Mouse (Mus musculus): ENCODE data around the gene Arfip1. TPM values are rescaled to one million over a fixed set of nuclear protein-coding genes. Genes with fewer than 3 reads are reported as not detected.
A peak's percentile ranks its signal among the peaks of the same experiment; 100 is the strongest.

Gene Arfip1
- 10 to 100 TPM; 60.6 to 61.2 TPM for total RNA-seq (2021)
- long read RNA-seq, experiment 1, transcript Arfip1-201 (8 exons, 2,799 nt), result major isoform, 7 of 12 reads
- long read RNA-seq, experiment 1, partial matches to known transcripts, result 0 of 12 reads
- long read RNA-seq, experiment 1, other reads (novel, unspliced or antisense), result 2 of 12 reads
- long read RNA-seq, experiment 2, transcript Arfip1-203 (9 exons, 1,343 nt), result minor isoform, 13 of 50 reads
- long read RNA-seq, experiment 2, transcript Arfip1-201 (8 exons, 2,799 nt), result major isoform, 14 of 50 reads
- long read RNA-seq, experiment 2, partial matches to known transcripts, result 8 of 50 reads
- long read RNA-seq, experiment 2, other reads (novel, unspliced or antisense), result 13 of 50 reads

GRCm38 (mm10) chr3:84582023-84582912 lies at the start of gene Arfip1:
TSS of gene Arfip1 (minus strand) at chr3:84582625.
- peak; percentile 99 for DNase-seq (ENCODE audit: low spot score in 2 of 2)

- no peak for DNase-seq (ENCODE audit: low spot score in 2 of 2)
Observed at GRCm38 (mm10) chr3:84631586-84631985, 49.2 kb upstream of the Arfip1 start.

GRCm38 (mm10) chr3:84622026-84622425 lies 39.6 kb upstream of the Arfip1 start:
- DNase-seq (ENCODE audit: low spot score in 2 of 2), result no peak

- no peak for DNase-seq (ENCODE audit: low spot score in 2 of 2)
Observed at GRCm38 (mm10) chr3:84619725-84620124, 37.3 kb upstream of the Arfip1 start.

DNA sequence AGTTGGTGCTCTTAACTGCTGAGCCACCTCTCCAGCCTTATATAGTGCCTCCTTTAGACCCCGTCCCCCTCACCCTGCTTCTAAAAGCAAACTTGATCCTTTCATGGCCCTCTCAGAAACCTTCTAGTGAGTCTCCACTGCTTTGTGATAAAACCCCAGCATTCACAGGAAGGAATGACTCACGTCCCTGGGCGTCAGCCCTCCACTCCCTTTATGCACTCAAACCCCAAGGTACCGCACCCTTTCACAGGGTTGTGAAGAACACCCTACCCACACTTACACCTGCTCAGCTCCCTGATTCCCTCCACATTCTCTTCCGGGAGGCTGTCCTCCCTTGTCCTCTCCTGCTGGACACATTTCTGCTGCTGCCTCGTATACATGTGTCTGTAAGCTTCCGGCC lies 36.6 kb upstream of the Arfip1 start:
- no peak for DNase-seq (ENCODE audit: low spot score in 2 of 2)

DNA sequence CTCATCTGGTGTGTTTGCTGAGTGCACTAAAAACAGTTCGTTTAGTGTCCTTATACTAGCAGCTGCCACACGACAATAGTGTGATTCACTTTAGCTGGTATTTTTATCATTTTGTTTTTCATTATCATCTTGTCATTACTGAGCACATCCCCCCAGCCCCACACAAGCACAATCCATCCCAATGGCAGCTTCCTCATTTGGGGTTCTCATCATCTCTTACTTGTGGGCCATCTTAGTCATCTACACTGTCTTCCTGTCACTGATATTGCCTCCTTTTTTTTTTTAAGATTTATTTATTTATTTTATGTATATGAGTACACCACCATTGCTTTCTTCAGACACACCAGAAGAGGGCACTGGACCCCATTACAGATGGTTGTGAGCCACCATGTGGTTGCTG lies 36.2 kb upstream of the Arfip1 start:
- no peak for DNase-seq (ENCODE audit: low spot score in 2 of 2)

- DNase-seq (ENCODE audit: low spot score in 2 of 2), result no peak
Observed at GRCm38 (mm10) chr3:84615856-84616225, 33.4 kb upstream of the Arfip1 start.

DNA sequence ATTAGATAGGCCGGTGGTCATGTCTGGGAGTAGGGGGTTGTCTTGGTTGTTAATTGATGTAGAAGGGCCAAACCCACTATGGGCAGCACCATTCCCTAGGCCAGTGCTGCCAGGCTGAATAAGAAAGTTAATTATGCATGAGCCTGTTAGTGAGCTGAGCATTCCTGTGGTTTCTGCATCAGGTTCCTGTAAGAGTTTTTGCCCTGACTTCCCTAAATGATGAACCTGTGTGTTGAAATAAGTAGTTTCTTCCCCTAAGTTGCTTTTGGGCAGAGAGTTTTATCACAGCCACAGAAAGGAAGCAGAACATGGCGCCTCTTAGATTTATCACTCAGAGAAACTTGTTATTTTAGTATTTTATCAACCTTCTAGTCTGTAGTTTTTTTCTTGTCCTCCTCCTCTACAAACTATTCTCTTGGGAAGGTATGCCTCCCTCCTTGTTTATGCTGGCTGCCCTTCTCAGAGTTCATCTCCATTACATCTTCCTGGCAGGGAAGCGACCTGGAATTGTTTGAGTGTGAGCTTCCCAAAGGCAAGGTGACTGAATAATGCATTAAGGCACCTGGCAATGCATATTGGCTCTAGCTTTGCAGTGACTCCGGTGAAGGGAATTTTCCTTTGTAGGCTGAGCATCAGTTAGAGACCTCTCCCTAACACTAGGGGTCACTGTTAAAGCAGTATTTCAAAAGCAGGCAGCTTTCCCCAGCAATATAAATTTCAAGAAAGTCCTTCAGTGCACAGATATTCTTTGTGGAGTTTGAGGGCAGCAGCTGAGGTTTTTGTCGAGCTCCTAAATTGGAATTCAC lies 32.8 kb upstream of the Arfip1 start:
- no peak for DNase-seq (ENCODE audit: low spot score in 2 of 2)

- no peak for DNase-seq (ENCODE audit: low spot score in 2 of 2)
Observed at GRCm38 (mm10) chr3:84610183-84610710, 27.8 kb upstream of the Arfip1 start.

GRCm38 (mm10) chr3:84603212-84603611 lies 20.8 kb upstream of the Arfip1 start:
- DNase-seq (ENCODE audit: low spot score in 2 of 2), result no peak

DNA sequence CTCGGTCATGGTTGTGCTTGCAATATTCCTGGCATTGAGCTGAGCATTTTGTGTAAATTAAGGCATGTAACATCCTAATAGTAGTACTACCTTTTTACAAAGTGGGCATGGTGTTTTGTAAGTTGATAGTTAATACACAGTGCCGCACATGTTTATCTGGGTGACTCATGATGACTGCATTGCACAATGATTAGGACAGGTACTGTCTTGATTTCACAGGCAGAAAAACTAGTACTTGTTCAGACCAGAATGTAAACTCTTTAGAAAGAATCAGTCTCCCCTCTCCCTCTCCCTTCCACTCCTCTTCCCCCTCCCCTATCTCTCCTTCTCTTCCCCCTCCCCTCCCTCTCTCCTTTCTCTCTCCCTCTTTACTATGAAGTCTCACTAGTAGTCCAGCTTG lies 20.3 kb upstream of the Arfip1 start:
- DNase-seq (ENCODE audit: low spot score in 2 of 2), result no peak

DNA sequence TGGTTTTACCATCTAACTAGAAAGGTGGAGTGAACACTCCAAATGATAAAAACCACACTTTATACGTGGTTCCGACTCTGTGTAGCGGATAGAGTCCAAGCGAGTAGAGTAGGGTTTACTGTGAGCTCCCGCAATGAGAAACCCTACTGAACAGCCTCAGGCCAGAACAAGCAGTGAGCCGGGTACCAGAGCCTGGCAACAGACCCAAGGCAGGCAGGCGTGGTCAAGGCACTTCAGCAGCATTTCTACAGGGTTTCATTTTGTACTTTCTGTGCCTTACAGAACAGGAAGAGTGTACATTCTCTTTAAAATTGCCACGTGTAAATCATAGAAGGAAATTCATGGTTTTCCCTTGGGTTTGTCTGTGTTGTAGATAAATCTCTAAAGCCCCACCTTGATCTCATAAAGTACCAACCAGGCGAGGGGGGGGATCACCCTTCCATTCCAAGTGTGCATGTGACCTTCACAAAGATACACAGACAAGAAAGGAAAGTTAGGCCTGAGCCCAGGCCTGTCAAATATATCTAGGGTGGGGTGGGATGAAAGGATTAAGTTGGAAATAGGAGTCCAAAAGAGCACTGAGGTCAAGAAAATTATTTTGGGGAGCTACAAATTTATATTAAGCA lies 19.6 kb upstream of the Arfip1 start:
- DNase-seq (ENCODE audit: low spot score in 2 of 2), result no peak

DNA sequence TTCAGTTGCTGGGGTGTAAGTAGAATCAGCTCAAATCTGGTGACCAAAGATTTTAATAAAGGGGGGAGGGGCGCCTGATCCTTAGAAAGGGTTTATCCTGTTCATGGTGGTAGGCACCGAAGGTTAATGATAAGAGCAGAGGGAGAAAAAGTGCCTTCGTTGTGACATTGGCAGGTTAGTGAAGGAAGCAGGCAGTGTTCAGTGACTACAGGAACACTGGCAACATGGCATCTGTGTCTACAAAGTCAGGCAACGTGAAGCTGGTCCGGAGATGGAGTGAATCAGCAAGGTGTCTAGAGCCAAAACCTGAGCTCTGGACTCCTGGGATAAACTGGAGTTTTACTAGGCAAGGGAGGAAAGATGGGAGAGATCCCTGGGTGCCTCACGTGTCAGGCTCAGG lies 16.3 kb upstream of the Arfip1 start:
- DNase-seq (ENCODE audit: low spot score in 2 of 2), result no peak

GRCm38 (mm10) chr3:84597996-84598734 lies 15.7 kb upstream of the Arfip1 start:
- DNase-seq (ENCODE audit: low spot score in 2 of 2), result no peak

- DNase-seq (ENCODE audit: low spot score in 2 of 2), result no peak
Observed at GRCm38 (mm10) chr3:84595677-84596234, 13.3 kb upstream of the Arfip1 start.

- DNase-seq (ENCODE audit: low spot score in 2 of 2), result no peak
Observed at GRCm38 (mm10) chr3:84594894-84595676, 12.7 kb upstream of the Arfip1 start.

DNA sequence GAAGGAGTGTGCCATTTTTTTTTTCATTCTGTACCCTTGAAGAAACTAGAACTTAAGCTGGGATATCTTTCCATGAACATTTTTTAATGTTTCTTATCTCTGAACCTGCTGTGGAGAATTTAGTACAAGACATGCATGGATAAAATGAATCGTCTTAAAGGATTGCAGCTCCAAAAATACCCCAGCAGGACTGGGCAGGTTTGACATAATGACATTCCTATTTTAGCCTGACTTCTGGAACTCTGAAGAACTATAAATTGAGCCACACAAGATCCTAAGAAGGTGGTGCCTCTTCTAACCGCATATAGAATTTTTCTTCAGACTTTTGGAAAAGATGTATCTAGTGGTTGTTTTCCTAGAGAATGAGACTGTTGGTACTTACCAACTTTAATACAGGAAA lies 10.8 kb upstream of the Arfip1 start, which contains the start of gene Tigd4:
Gene Tigd4 (plus strand): TSS at position 301 of the 400 bp plus-strand sequence.
- DNase-seq (ENCODE audit: low spot score in 2 of 2), result no peak

DNA sequence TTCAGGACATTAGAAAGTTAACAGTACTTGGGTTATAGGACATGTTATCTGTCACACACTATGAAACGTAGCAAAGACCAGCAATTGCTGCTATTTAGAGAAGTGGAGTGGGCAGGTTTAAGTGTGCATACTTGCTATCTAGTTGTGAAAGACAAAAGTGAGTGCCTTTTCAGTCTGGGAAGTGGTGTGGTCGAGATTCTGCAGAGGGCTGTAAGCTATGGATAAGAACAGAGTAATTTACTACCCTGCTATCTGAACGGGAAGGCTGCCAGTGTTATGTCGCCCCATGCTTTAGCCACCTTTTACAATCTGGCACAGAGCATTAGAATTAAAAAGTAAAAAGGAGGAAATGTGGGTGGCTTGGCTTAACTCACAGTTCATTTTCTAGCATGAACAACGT lies 4.3 kb upstream of the Arfip1 start:
- no peak for DNase-seq (ENCODE audit: low spot score in 2 of 2)

DNA sequence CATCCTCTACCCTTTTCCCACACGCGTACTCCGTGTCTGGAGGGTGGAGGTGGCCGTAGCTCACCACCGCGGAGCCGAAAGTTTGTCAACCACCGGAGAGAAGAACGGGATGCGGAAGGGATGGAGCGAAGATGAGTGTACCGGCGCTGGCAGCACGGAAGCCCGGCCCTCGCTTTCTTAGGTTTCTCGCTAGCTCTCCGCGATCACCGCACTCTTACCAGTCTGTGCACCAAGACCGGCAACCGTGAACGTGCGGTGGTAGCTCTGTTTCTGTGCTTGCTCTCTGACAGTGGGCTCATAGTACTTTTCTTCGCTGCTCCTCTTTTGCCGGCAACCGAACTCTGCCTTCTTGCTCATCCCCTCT lies 470 bp upstream of the Arfip1 start:
- no peak for DNase-seq (ENCODE audit: low spot score in 2 of 2)
